Comparison of ENCODE assay signal across 17 mouse cellular contexts in the genomic region with DNA sequence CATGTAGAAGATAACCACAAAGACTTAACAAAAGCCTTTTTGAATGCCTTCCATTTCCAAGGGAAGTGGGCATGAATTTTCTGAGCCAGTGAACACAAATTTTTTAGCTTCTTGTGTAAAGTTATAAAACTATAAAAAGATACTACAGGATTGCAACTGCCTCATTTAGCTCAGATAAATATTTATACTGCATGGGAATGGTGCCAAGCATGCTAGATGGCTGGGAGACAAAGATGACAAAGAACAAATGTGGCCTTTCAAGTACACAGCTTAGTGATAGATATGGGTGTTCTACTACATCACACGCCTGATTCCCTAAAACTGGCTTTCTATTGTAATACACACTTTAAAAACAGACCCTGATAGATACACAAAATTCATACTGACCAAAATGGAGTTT.
"Had no signal": no experiment of that assay in that cellular context is flagged by ENCODE, and none has a peak within 500 bp of the region (broad histone marks: within the 10 kb centered on the region; RNA-seq: fewer than 3 reads in every experiment).

No protein-coding gene starts in this region.

- ATAC-seq: intestine, embryonic 16.5 days had no signal

- H3K4me3 ChIP-seq: limb, embryonic 13.5 days; liver, embryonic 15.5 days; midbrain, embryonic 12.5 days; myocyte; neural tube, embryonic 15.5 days had no signal

- H3K4me2 ChIP-seq: limb, embryonic 13.5 days; liver, embryonic 11.5 days; liver, embryonic 15.5 days; midbrain, embryonic 12.5 days; neural tube, embryonic 15.5 days had no signal

- H3K27ac ChIP-seq: limb, embryonic 13.5 days; liver, embryonic 15.5 days; macrophage; midbrain, embryonic 12.5 days; neural tube, embryonic 15.5 days; stomach, postnatal 0 days had no signal

- H3K27me3 ChIP-seq: limb, embryonic 13.5 days; liver, embryonic 15.5 days; midbrain, embryonic 12.5 days; neural tube, embryonic 15.5 days had no signal

- H3K9ac ChIP-seq: limb, embryonic 13.5 days; liver, embryonic 15.5 days; midbrain, embryonic 12.5 days; neural tube, embryonic 15.5 days had no signal

- DNase-seq: kidney, adult 2 months; kidney, postnatal 25 days; layer of hippocampus, adult 9-11 months; layer of hippocampus, postnatal 36 days; left cerebral cortex, postnatal 4 days; right cerebral cortex, adult 18-20 months; right cerebral cortex, postnatal 25 days; thymus, postnatal 14 days had no signal

- H3K4me1 ChIP-seq: limb, embryonic 13.5 days; liver, embryonic 15.5 days; midbrain, embryonic 12.5 days; neural tube, embryonic 15.5 days had no signal

- H3K36me3 ChIP-seq: limb, embryonic 13.5 days; liver, embryonic 15.5 days; midbrain, embryonic 12.5 days; neural tube, embryonic 15.5 days had no signal

- H3K9me3 ChIP-seq: limb, embryonic 13.5 days; liver, embryonic 15.5 days; midbrain, embryonic 12.5 days; neural tube, embryonic 15.5 days had no signal
